Mouse (Mus musculus): ENCODE results near the gene Pik3ip1. TPM values are rescaled to one million over a fixed set of nuclear protein-coding genes. Genes with fewer than 3 reads are reported as not detected.

Gene Pik3ip1
- polyA plus RNA-seq, 1 experiment from 2014 or later, result 13.2 TPM

DNA sequence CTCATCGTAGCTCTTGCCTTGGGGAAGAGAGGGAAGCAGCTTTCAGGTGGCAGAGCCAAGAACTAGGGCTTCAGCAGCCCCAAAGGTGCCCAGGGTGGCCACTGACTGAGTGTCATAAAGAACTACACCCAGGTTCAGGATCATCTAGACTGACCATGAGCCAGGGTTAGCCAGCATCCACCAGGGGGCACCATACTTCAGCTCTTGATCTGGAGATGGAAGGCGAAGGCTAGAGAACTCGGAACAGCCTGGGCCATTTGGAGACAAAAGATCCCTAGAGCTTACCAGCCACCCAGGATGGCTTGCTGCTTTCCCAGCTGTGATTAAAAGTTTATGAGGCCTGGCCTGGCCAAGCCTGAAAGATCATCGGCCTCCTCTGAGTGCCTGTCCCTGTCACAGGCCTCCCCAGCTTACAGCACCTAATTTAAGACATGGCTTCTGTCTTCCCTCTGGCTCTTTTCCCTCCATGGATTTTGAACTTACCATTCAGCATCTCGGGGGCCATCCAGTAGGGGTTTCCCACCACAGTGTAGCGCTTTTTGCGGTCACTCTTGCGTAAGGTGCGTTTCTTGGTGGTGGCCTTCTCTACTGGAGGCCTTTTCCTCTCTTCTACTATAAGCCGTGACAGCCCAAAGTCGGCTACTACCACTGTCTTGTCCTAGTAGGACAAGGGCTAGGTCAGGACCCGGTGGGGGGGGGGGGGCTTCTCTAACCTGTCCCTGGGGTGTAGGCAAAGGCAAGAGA is 17.1 kb downstream of the Pik3ip1 start:
- peak; percentile 72 for ATAC-seq (replicated peaks; ENCODE audit: low FRiP score)

DNA sequence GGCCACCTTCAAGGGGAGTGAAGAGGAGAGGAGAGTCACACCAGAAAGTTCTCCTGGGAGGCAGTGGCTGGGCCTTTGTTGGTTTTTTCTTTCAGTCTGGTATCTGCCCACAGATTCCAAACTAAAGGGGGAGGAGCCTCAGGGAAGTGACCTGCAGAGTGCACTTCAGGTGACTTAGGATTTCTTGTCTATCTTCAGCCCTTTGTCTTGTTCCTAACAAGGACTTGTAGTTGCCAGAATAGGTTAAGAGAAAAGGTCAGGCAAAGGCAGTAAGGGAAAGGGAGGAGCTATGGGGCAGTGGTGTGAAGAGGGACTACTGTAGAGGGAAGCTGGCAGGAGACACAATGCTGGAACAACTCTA is 17.6 kb downstream of the Pik3ip1 start:
- Histone ChIP-seq H3K4me3 (replicated peaks) (no peak overlapping the region), H3K27ac (peak overlapping the region; percentile 56), H3K9me3 (replicated peaks) (no peaks in the 10 kb centered on the region), H3K27me3 (no peaks in the 10 kb centered on the region), H3K9ac (0 out of 2 replicates have a peak overlapping the region, but pooled peaks have one; percentile 0), H3K4me1 (peaks cover 27% of the 10 kb centered on the region), H3K36me3 (peaks cover 62% of the 10 kb centered on the region), H3K4me2 (no peak overlapping the region)
- no peak for ATAC-seq (replicated peaks; ENCODE audit: low FRiP score)

More for the DNA sequence above, 17.1 kb downstream of the Pik3ip1 start:
- WGBS, result 53% methylated on average over 12 of the region's 12 CpGs
- Histone ChIP-seq H3K27ac (peak overlapping the region; percentile 56), H3K9me3 (replicated peaks) (no peaks in the 10 kb centered on the region), H3K4me3 (replicated peaks) (no peak overlapping the region), H3K4me2 (no peak overlapping the region), H3K27me3 (no peaks in the 10 kb centered on the region), H3K9ac (0 out of 2 replicates have a peak overlapping the region, but pooled peaks have one; percentile 0), H3K4me1 (peaks cover 27% of the 10 kb centered on the region), H3K36me3 (peaks cover 62% of the 10 kb centered on the region)

DNA sequence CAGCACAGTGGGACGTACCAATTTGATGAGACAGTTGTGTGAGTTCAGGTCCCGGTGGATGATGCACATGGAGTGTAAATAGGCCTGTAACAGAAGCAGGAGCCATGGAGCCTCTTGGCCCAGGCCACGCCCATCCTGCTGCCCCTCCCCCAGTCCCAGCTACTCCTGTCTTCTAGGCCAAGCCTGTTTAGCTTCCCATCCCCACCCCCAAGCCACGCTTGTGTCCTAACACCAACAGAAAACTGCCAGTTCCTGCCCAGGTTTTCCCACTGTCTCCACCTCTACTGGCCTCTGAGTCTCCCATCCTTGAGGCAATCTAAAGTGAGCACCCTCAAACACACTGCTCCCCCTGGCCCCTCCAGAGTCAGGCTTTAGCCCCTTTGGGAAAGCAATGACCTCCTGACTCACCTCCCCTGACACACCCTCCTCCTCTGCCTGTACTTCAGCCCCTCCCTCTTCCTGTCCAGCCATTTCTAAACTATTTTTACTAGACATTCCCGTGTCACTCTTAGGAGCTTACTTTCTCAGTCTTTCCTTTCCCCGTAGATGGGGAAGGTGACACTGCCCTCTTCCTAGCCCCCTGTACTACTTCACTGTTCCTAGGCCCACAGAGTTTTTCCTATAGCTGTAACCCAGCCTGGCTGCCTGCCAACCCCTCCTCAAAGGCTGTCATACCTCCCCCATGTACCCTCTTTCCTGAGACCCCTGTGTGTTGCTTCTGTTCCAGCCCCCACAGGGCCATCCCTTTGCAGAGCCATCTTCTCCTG is 18.6 kb downstream of the Pik3ip1 start:
- WGBS, result 26% methylated on average over 6 of the region's 6 CpGs
- Histone ChIP-seq H3K9me3 (replicated peaks) (no peaks in the 10 kb centered on the region), H3K4me2 (no peak overlapping the region), H3K4me1 (peaks cover 27% of the 10 kb centered on the region), H3K36me3 (peaks cover 62% of the 10 kb centered on the region), H3K4me3 (replicated peaks) (no peak overlapping the region), H3K9ac (no peak overlapping the region), H3K27me3 (no peaks in the 10 kb centered on the region), H3K27ac (peak overlapping the region; percentile 56)
- peak; percentile 17; the same call in 1 of the 2 replicates for ATAC-seq (replicated peaks; ENCODE audit: low FRiP score)

- no peak for ATAC-seq (replicated peaks; ENCODE audit: low FRiP score)
- Histone ChIP-seq H3K4me3 (replicated peaks) (no peak overlapping the region), H3K4me2 (no peak overlapping the region), H3K27ac (peak overlapping the region; percentile 56; the same call in 1 of the 2 replicates), H3K27me3 (no peaks in the 10 kb centered on the region), H3K36me3 (peaks cover 62% of the 10 kb centered on the region), H3K9ac (no peak overlapping the region), H3K4me1 (peaks cover 27% of the 10 kb centered on the region), H3K9me3 (replicated peaks) (no peaks in the 10 kb centered on the region)
- 75% methylated on average over 4 of the region's 4 CpGs for WGBS
Observed at GRCm38 (mm10) chr11:3349343-3349695, 19.1 kb downstream of the Pik3ip1 start.

DNA sequence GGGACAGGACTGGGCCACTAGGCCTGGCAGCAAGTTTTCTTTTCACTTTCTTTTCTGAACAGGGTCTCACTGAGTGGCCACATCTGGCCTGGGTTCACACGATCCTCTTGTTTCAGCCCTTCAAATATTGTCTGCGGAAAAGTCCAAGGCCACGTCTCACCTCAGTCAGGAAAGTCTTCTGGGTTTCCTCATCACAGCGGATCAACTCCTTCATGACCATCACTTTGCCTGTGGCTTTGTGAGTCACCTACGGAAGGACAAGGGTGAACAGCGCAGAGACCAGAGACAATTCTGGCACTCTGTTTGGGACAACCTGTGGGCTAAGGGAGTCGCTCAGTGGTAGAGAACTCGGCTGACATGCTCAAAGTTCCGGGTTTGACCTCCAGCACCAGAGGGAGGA is 21.9 kb downstream of the Pik3ip1 start:
- Histone ChIP-seq H3K4me1 (peaks cover 23% of the 10 kb centered on the region), H3K9ac (no peak overlapping the region), H3K9me3 (replicated peaks) (no peaks in the 10 kb centered on the region), H3K4me2 (no peak overlapping the region), H3K4me3 (replicated peaks) (no peak overlapping the region), H3K27ac (no peak overlapping the region), H3K27me3 (no peaks in the 10 kb centered on the region), H3K36me3 (peaks cover 57% of the 10 kb centered on the region)
- WGBS, result 91% methylated on average over 9 of the region's 9 CpGs
- no peak for ATAC-seq (replicated peaks; ENCODE audit: low FRiP score)

GRCm38 (mm10) chr11:3352990-3353585 is 22.9 kb downstream of the Pik3ip1 start:
- Histone ChIP-seq H3K36me3 (peaks cover 65% of the 10 kb centered on the region), H3K4me2 (no peak overlapping the region), H3K27me3 (no peaks in the 10 kb centered on the region), H3K9ac (no peak overlapping the region), H3K4me1 (peaks cover 14% of the 10 kb centered on the region), H3K27ac (no peak overlapping the region), H3K4me3 (replicated peaks) (no peak overlapping the region), H3K9me3 (replicated peaks) (no peaks in the 10 kb centered on the region)
- 51% methylated on average over 18 of the region's 18 CpGs for WGBS
- no peak for ATAC-seq (replicated peaks; ENCODE audit: low FRiP score)

DNA sequence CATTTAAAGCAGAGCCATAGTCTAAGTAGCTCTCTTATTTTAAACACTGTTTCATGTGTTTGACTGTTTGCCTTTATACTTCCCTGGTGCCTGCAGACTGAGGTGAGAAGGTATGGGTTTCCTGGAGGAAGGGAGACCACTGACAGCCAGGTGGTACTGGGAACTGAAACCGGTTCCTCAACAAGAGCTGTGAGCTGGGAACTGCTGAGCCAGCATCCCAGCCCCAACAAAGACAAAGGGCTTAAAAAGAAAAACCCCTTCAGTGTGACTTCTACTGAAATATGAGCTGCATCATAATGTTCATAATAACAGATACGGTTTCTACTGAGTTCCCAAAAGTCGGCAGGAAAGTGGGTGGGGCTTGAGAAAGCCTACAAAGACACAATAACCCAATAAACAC is 32.7 kb downstream of the Pik3ip1 start:
- H3K27ac ChIP-seq, result no peak overlapping the region
- H3K4me1 ChIP-seq, result 0 out of 2 replicates have a peak, but pooled peaks cover 6% of the 10 kb centered on the region
- no peaks in the 10 kb centered on the region for H3K9me3 ChIP-seq (replicated peaks)
- no peak for ATAC-seq (replicated peaks; ENCODE audit: low FRiP score)
- H3K27me3 ChIP-seq, result no peaks in the 10 kb centered on the region
- peaks cover 37% of the 10 kb centered on the region for H3K36me3 ChIP-seq
- no peak overlapping the region for H3K4me2 ChIP-seq
- WGBS, result 71% methylated on average over 3 of the region's 3 CpGs
- H3K4me3 ChIP-seq (replicated peaks), result no peak overlapping the region
- no peak overlapping the region for H3K9ac ChIP-seq

DNA sequence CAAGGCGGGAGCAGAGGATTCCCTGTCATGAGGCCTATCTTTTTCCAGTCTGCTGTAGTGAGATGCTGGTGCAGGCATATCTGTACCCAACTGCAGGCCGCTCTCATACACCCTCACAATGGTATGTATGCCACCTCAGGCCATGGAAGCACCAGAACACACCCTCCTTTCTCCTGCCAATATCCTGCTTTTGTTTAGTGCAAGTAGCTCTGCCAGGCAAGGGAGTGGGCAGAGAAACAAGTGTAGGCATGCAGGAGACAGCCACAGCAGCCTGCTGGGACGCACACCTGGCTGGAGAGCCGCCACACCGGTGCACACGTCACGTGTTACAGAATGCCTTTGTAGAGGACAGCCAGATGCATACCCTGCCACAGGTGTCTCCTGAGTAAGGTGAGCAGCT is 36.2 kb downstream of the Pik3ip1 start:
- no peak overlapping the region for H3K27ac ChIP-seq
- ATAC-seq (replicated peaks; ENCODE audit: low FRiP score), result no peak
- H3K9ac ChIP-seq, result 0 out of 2 replicates have a peak overlapping the region, but pooled peaks have one; percentile 10
- H3K27me3 ChIP-seq, result no peaks in the 10 kb centered on the region
- H3K4me1 ChIP-seq, result peaks cover 30% of the 10 kb centered on the region
- H3K4me3 ChIP-seq (replicated peaks), result no peak overlapping the region
- peaks cover 14% of the 10 kb centered on the region for H3K36me3 ChIP-seq
- no peaks in the 10 kb centered on the region for H3K9me3 ChIP-seq (replicated peaks)
- WGBS, result 84% methylated on average over 7 of the region's 7 CpGs
- no peak overlapping the region for H3K4me2 ChIP-seq

DNA sequence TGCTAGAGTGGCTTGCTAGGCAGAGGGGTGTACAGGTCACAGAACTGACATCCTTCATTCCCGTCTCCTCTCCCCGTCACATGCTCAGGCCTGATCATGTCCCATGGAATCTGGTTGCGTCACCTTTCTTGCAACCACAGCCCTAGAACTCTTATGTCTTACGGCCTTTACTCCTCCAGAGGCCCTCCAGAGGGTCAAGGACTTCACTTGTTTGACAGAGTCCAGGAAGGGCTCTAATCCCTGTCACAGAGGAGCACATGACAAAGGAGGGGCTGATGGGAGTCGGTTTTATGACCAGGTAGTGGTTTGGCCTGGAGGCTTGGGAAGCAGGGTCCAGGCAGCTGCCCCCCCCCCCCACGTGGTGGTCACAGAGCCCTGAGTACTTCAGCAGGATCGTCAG is 38.8 kb downstream of the Pik3ip1 start:
- H3K4me2 ChIP-seq, result no peak overlapping the region
- ATAC-seq (replicated peaks; ENCODE audit: low FRiP score), result no peak

DNA sequence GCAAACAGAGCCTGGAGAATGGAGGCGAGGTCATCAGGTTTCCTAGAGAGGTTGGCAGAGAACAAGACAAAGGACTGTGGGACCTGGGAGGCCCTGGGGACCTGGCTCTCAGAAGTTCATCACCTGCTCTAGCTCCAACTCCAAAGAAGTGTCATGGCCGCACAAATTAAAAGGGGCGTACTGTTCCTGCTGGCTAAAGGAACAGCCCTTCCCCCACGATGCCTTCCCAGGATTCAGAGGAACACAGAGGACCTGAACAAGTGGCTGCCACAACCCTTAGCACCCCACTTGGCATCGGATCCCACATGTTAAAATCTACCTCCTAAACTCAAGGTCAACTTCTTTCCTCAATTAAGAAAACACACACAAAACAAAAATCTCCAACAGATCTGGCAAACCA is 39.2 kb downstream of the Pik3ip1 start:
- 72% methylated on average over 5 of the region's 5 CpGs for WGBS
- H3K9me3 ChIP-seq (replicated peaks), result no peaks in the 10 kb centered on the region
- H3K4me2 ChIP-seq, result no peak overlapping the region
- H3K4me3 ChIP-seq (replicated peaks), result no peak overlapping the region
- H3K27me3 ChIP-seq, result no peaks in the 10 kb centered on the region
- no peak overlapping the region for H3K9ac ChIP-seq
- H3K27ac ChIP-seq, result no peak overlapping the region
- H3K4me1 ChIP-seq, result peaks cover 50% of the 10 kb centered on the region
- ATAC-seq (replicated peaks; ENCODE audit: low FRiP score), result no peak
- no peaks in the 10 kb centered on the region for H3K36me3 ChIP-seq

More for the DNA sequence above, 38.8 kb downstream of the Pik3ip1 start:
- H3K27me3 ChIP-seq, result no peaks in the 10 kb centered on the region
- no peaks in the 10 kb centered on the region for H3K9me3 ChIP-seq (replicated peaks)
- peaks cover 45% of the 10 kb centered on the region for H3K4me1 ChIP-seq
- WGBS, result 45% methylated on average over 7 of the region's 7 CpGs
- H3K27ac ChIP-seq, result no peak overlapping the region
- H3K36me3 ChIP-seq, result no peaks in the 10 kb centered on the region
- H3K4me3 ChIP-seq (replicated peaks), result no peak overlapping the region
- H3K9ac ChIP-seq, result no peak overlapping the region

DNA sequence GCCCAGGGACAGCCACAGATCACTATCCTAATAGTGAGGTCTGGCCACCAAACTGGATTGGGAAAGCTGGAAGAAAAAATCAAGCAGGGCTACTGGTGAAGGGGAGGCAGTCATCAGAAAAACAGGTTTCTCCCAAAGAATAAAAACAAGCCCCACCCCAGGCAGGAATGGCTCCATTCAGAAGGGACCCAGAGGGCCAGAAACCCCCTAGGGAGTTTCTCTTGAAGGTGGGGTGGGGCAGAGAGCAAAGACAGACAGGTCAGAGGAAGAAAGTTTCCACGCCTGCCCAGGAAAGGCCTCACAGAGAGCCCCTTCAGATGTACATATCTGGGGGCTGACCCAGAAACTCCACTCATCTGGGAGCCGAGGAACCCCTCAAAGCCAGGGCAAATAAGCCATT is 40.0 kb downstream of the Pik3ip1 start:
- H3K4me3 ChIP-seq (replicated peaks), result no peak overlapping the region
- no peaks in the 10 kb centered on the region for H3K27me3 ChIP-seq
- peaks cover 57% of the 10 kb centered on the region for H3K4me1 ChIP-seq
- no peaks in the 10 kb centered on the region for H3K9me3 ChIP-seq (replicated peaks)
- peak overlapping the region; percentile 92 for H3K4me2 ChIP-seq
- H3K36me3 ChIP-seq, result no peaks in the 10 kb centered on the region
- H3K9ac ChIP-seq, result 0 out of 2 replicates have a peak overlapping the region, but pooled peaks have one; percentile 60
- H3K27ac ChIP-seq, result no peak overlapping the region
- 80% methylated on average over 2 of the region's 2 CpGs for WGBS
- ATAC-seq (replicated peaks; ENCODE audit: low FRiP score), result no peak

Data from kidney, embryonic 15.5 days (tissue).